Mouse (Mus musculus) embryonic facial prominence, embryonic 11.5 days (tissue): Measurements from ENCODE around the gene Tmprss15. TPM values are rescaled to one million over a fixed set of nuclear protein-coding genes. Genes with fewer than 3 reads are reported as not detected.

Source experiments
- ATAC-seq: fragments of 200-750 bp; cut with Nextera tagmentation; replicated peaks from 2 replicates; pipeline ENCODE4 v1.8.0; 2017; ENCODE audit warnings: low read depth; ENCODE audit not compliant: insufficient number of reproducible peaks, low FRiP score, low TSS enrichment
- DNase-seq: peaks from one replicate; pipeline ENCODE4 v3.0.0-alpha.2; 2015; ENCODE audit warnings: low spot score
- H3K27ac ChIP-seq: fragments of 300-500 bp; sonication (generic); replicated peaks from 2 replicates; pipeline ENCODE4 v1.5.1; 2014; ENCODE audit warnings: mild to moderate bottlenecking, low read depth, low read length, control low read depth
- H3K27me3 ChIP-seq: fragments of 300-500 bp; sonication (generic); 2 replicates; pipeline ENCODE4 v1.6.1; 2014; ENCODE audit warnings: mild to moderate bottlenecking, low read length, moderate library complexity, mixed read lengths; ENCODE audit not compliant: control insufficient read depth, insufficient read depth
- H3K36me3 ChIP-seq: fragments of 300-500 bp; sonication (generic); replicated peaks from 2 replicates; pipeline ENCODE4 v1.6.1; 2014; ENCODE audit warnings: low read depth, mild to moderate bottlenecking, low read length, moderate library complexity, mixed read lengths; ENCODE audit not compliant: control insufficient read depth, insufficient read depth
- H3K4me1 ChIP-seq: fragments of 300-500 bp; sonication (generic); 2 replicates; pipeline ENCODE4 v1.6.1; 2014; ENCODE audit warnings: low read length, mixed read lengths; ENCODE audit not compliant: control insufficient read depth, insufficient read depth
- H3K4me2 ChIP-seq: fragments of 300-500 bp; sonication (generic); 2 replicates; pipeline ENCODE4 v1.6.1; 2014; ENCODE audit warnings: low read depth, mild to moderate bottlenecking, control low read depth, low read length, moderate library complexity
- H3K4me3 ChIP-seq: fragments of 300-500 bp; sonication (generic); 2 replicates; pipeline ENCODE4 v1.5.1; 2014; ENCODE audit warnings: low read depth, low read length, control low read depth
- H3K9ac ChIP-seq: fragments of 300-500 bp; sonication (generic); replicated peaks from 2 replicates; pipeline ENCODE4 v1.6.1; 2014; ENCODE audit warnings: mild to moderate bottlenecking, control low read depth, low read length
- H3K9me3 ChIP-seq: fragments of 300-500 bp; sonication (generic); replicated peaks from 2 replicates; pipeline ENCODE4 v1.6.1; 2016; ENCODE audit warnings: mild to moderate bottlenecking, low read length, inconsistent platforms, mixed read lengths; ENCODE audit not compliant: control insufficient read depth
- WGBS: fragments of 180-500 bp; shearing (Covaris S2); extraction: QIAGEN DNeasy Blood & Tissue Kit; methylation state at CpG from one replicate; pipeline ENCODE4 v1.1.7; 2014; 5-methylcytosine and 5-hydroxymethylcytosine counted together
- polyA plus RNA-seq: library from polyadenylated mRNA; unstranded; fragments of >200 nt; fragmentation: Nextera tagmentation; extraction: Ambion mirVana; gene quantifications from 2 replicates; pipeline ENCODE4 v1.2.1, GENCODE M21; 2014

The Tmprss15 gene
- polyA plus RNA-seq, 1 experiment from 2014 or later, result not detected

DNA sequence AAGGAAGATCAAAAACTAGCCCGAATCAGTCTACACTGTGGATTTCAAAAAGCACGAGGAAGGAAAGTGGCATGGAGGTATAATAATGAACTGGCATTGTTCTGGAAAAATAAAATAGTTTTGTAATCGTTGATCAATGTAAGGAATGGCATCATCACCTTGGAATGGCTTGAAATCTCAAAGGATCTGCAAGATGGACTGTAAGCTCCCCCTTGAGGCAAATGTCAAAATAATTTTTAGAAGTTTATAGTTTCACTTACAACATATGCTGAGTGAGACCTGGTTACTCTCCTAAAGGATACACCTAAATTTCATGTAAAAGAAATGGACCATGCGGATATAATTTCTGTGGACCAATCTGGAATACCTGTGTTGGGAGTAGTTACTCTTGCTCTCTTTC lies 140.5 kb downstream of the Tmprss15 start:
- Histone ChIP-seq H3K4me2 (no peak overlapping the region), H3K36me3 (no peaks in the 10 kb centered on the region), H3K9ac (no peak overlapping the region), H3K4me1 (no peaks in the 10 kb centered on the region), H3K9me3 (no peaks in the 10 kb centered on the region), H3K4me3 (no peak overlapping the region), H3K27me3 (no peaks in the 10 kb centered on the region), H3K27ac (no peak overlapping the region)
- ATAC-seq (no peak), DNase-seq (peak; percentile 51)
- WGBS, result 86% methylated on average over 4 of the region's 4 CpGs

DNA sequence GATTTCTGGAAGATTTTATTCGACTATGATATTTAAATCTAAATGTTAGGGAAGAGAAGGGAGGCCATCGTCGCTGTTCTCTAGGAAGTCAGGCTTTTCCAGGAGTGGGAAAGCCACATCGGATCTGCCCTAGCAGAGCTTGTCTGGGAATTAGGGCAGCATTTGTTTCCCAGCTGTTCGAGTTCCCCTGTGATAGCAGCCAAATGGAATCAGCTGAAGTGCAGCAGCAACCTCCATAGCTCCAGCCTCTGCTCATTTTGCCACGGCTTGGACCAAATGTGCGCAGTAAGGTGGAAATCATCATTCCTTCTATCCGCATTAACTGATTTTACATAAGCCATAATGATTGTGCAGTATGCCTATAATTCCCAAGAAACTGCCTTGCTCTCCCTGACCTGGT lies 153.1 kb downstream of the Tmprss15 start:
- no peaks in the 10 kb centered on the region for H3K4me1 ChIP-seq
- DNase-seq (no peak), ATAC-seq (no peak)
- no peaks in the 10 kb centered on the region for H3K9me3 ChIP-seq
- no peak overlapping the region for H3K27ac ChIP-seq
- no peak overlapping the region for H3K4me3 ChIP-seq
- H3K4me2 ChIP-seq, result no peak overlapping the region
- no peaks in the 10 kb centered on the region for H3K27me3 ChIP-seq
- WGBS, result 78% methylated on average over 8 of the region's 8 CpGs
- H3K9ac ChIP-seq, result no peak overlapping the region
- H3K36me3 ChIP-seq, result no peaks in the 10 kb centered on the region

DNA sequence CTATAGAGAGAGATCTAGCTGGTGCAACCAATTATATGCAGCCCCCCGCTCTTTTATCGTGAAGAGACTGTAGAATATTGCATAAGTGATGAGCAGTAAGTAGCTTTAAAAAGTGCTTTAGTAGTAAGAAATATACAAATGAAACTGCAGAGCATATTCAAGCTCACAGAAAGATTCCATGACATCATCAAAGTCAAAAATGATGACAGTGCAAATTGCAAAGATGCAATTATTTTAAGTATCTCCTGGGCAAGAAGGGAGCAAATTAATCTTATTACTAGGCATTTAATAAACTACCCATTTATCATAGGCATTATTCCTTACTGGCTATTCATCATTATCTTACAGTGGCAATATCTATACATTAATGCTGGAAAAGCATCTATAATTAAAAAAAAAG lies 156.6 kb downstream of the Tmprss15 start:
- no peak overlapping the region for H3K9ac ChIP-seq
- no peaks in the 10 kb centered on the region for H3K4me1 ChIP-seq
- no peaks in the 10 kb centered on the region for H3K9me3 ChIP-seq
- no peak overlapping the region for H3K27ac ChIP-seq
- no peak for DNase-seq
- no peak for ATAC-seq
- H3K36me3 ChIP-seq, result no peaks in the 10 kb centered on the region
- 92% methylated on average over 2 of the region's 2 CpGs for WGBS
- no peak overlapping the region for H3K4me3 ChIP-seq
- no peaks in the 10 kb centered on the region for H3K27me3 ChIP-seq
- H3K4me2 ChIP-seq, result no peak overlapping the region

GRCm38 (mm10) chr16:78931287-78932025 lies 159.4 kb downstream of the Tmprss15 start:
- Histone ChIP-seq H3K4me1 (no peaks in the 10 kb centered on the region), H3K4me2 (peak overlapping the region; percentile 86), H3K4me3 (peak overlapping the region; percentile 39), H3K27me3 (no peaks in the 10 kb centered on the region), H3K9me3 (no peaks in the 10 kb centered on the region), H3K9ac (peak overlapping the region; percentile 54), H3K27ac (no peak overlapping the region), H3K36me3 (no peaks in the 10 kb centered on the region)
- 12% methylated on average over 16 of the region's 16 CpGs for WGBS
- ATAC-seq, result peak; percentile 70; the same call in 1 of the 2 replicates
- peak; percentile 5 for DNase-seq

- Histone ChIP-seq H3K9me3 (no peaks in the 10 kb centered on the region), H3K9ac (peak within 1 kb of the TSS; percentile 54), H3K27me3 (no peaks in the 10 kb centered on the region), H3K4me1 (no peaks in the 10 kb centered on the region), H3K36me3 (no peaks in the 10 kb centered on the region), H3K4me3 (peak within 1 kb of the TSS; percentile 39), H3K4me2 (peak within 1 kb of the TSS; percentile 86), H3K27ac (no peak within 1 kb of the TSS)
- DNase-seq, result peak; percentile 26
- ATAC-seq, result peak; percentile 86
- 14% methylated on average over 19 of the region's 19 CpGs for WGBS
These were observed 160.3 kb downstream of the Tmprss15 start, which contains the start of gene Chodl for GRCm38 (mm10) chr16:78930382-78931286. Gene Chodl (plus strand): TSS chr16:78930948.

- no peak for DNase-seq
- Histone ChIP-seq H3K36me3 (no peaks in the 10 kb centered on the region), H3K27ac (no peak overlapping the region), H3K4me1 (no peaks in the 10 kb centered on the region), H3K4me3 (no peak overlapping the region), H3K27me3 (no peaks in the 10 kb centered on the region), H3K9ac (no peak overlapping the region), H3K4me2 (no peak overlapping the region), H3K9me3 (no peaks in the 10 kb centered on the region)
- 72% methylated on average over 5 of the region's 5 CpGs for WGBS
- no peak for ATAC-seq
These were observed 168.3 kb downstream of the Tmprss15 start for GRCm38 (mm10) chr16:78922644-78923043.
